Mouse (Mus musculus): ENCODE measurements around the gene Anks3.

GRCm38 (mm10) chr16:4896249-4897027 is 67.6 kb downstream of the Anks3 start:
- TF ChIP-seq TAL1 (IDR thresholded peaks at IDR 0.05; ENCODE audit: low read length) (peak; percentile 30; the same call in 1 of the 3 replicates), GATA1 (IDR thresholded peaks at IDR 0.05; ENCODE audit: low read length) (no peak)

All from erythroblast, embryonic 14.5 days (primary cell).